Mouse (Mus musculus) forebrain, embryonic 12.5 days (tissue): ENCODE results near the gene Tmem184b. TPM values are rescaled to one million over a fixed set of nuclear protein-coding genes. Genes with fewer than 3 reads are reported as not detected.
A peak's percentile ranks its signal among the peaks of the same experiment; 100 is the strongest.

Experiments used
- ATAC-seq: fragments of 200-750 bp; cut with Nextera tagmentation; 2 replicates; pipeline ENCODE4 v1.8.0; 2017; ENCODE audit warnings: moderate TSS enrichment; ENCODE audit not compliant: low FRiP score
- H3K27ac ChIP-seq: fragments of 300-500 bp; sonication (generic); 2 replicates; pipeline ENCODE4 v1.5.1; 2016; ENCODE audit warnings: mild to moderate bottlenecking
- H3K27me3 ChIP-seq: fragments of 300-500 bp; sonication (generic); 2 replicates; pipeline ENCODE4 v1.6.1; 2016; ENCODE audit warnings: mild to moderate bottlenecking
- H3K36me3 ChIP-seq: fragments of 300-500 bp; sonication (generic); replicated peaks from 2 replicates; pipeline ENCODE4 v1.6.1; 2016; ENCODE audit warnings: mild to moderate bottlenecking
- H3K4me1 ChIP-seq: fragments of 300-500 bp; sonication (generic); 2 replicates; pipeline ENCODE4 v1.6.1; 2016
- H3K4me2 ChIP-seq: fragments of 300-500 bp; sonication (generic); 2 replicates; pipeline ENCODE4 v1.6.1; 2016; ENCODE audit warnings: mild to moderate bottlenecking, moderate library complexity
- H3K4me3 ChIP-seq: fragments of 300-500 bp; sonication (generic); replicated peaks from 2 replicates; pipeline ENCODE4 v1.5.1; 2016; ENCODE audit warnings: mild to moderate bottlenecking
- H3K9ac ChIP-seq: fragments of 300-500 bp; sonication (generic); 2 replicates; pipeline ENCODE4 v1.6.1; 2016; ENCODE audit warnings: mild to moderate bottlenecking
- H3K9me3 ChIP-seq: fragments of 300-500 bp; sonication (generic); 2 replicates; pipeline ENCODE4 v1.6.1; 2016
- WGBS: fragments of 180-500 bp; shearing (Covaris S2); methylation state at CpG from one replicate; pipeline ENCODE4 v1.1.7; 2016; 5-methylcytosine and 5-hydroxymethylcytosine counted together
- microRNA counts: library from miRNA; unstranded; fragments of <30 nt; microRNA quantifications from one replicate; lab custom pipeline; 2017
- microRNA-seq: library from miRNA; unstranded; fragments of <30 nt; microRNA quantifications from one replicate; pipeline ENCODE4, GENCODE M21; 2017
- polyA plus RNA-seq: library from polyadenylated mRNA; unstranded; fragments of >200 nt; fragmentation: Nextera tagmentation; extraction: Ambion mirVana; gene quantifications from 2 replicates; pipeline ENCODE4 v1.2.1, GENCODE M21; 2016

The Tmem184b gene
- polyA plus RNA-seq, 1 experiment from 2014 or later, result 43.6 TPM

GRCm38 (mm10) chr15:79326264-79326663 is 77.1 kb downstream of the Tmem184b start:
- WGBS, result 84% methylated on average over 4 of the region's 4 CpGs
- Histone ChIP-seq H3K4me2 (no peak overlapping the region), H3K9me3 (no peaks in the 10 kb centered on the region), H3K9ac (no peak overlapping the region), H3K4me1 (peaks cover 28% of the 10 kb centered on the region), H3K27ac (no peak overlapping the region), H3K27me3 (no peaks in the 10 kb centered on the region), H3K4me3 (no peak overlapping the region), H3K36me3 (no peaks in the 10 kb centered on the region)
- no peak for ATAC-seq

GRCm38 (mm10) chr15:79325742-79326141 is 77.6 kb downstream of the Tmem184b start:
- no peak for ATAC-seq
- Histone ChIP-seq H3K27me3 (no peaks in the 10 kb centered on the region), H3K36me3 (no peaks in the 10 kb centered on the region), H3K27ac (0 out of 2 replicates have a peak overlapping the region, but pooled peaks have one; percentile 13), H3K4me3 (no peak overlapping the region), H3K4me2 (no peak overlapping the region), H3K9me3 (no peaks in the 10 kb centered on the region), H3K4me1 (peaks cover 28% of the 10 kb centered on the region), H3K9ac (no peak overlapping the region)
- 89% methylated on average over 3 of the region's 3 CpGs for WGBS

- no peak for ATAC-seq
- no peaks in the 10 kb centered on the region for H3K9me3 ChIP-seq
- H3K27ac ChIP-seq, result no peak overlapping the region
- no peaks in the 10 kb centered on the region for H3K27me3 ChIP-seq
- no peak overlapping the region for H3K9ac ChIP-seq
- H3K36me3 ChIP-seq, result no peaks in the 10 kb centered on the region
- WGBS, result 93% methylated on average over 3 of the region's 3 CpGs
- no peak overlapping the region for H3K4me3 ChIP-seq
- H3K4me1 ChIP-seq, result peaks cover 28% of the 10 kb centered on the region
- no peak overlapping the region for H3K4me2 ChIP-seq
Measured at GRCm38 (mm10) chr15:79324373-79324772, 79.0 kb downstream of the Tmem184b start.

- WGBS, result 85% methylated on average over 4 of the region's 4 CpGs
- no peak for ATAC-seq
- Histone ChIP-seq H3K27ac (0 out of 2 replicates have a peak overlapping the region, but pooled peaks have one; percentile 26), H3K4me3 (no peak overlapping the region), H3K36me3 (no peaks in the 10 kb centered on the region), H3K9me3 (no peaks in the 10 kb centered on the region), H3K9ac (no peak overlapping the region), H3K4me1 (peaks cover 28% of the 10 kb centered on the region), H3K27me3 (no peaks in the 10 kb centered on the region), H3K4me2 (no peak overlapping the region)
Measured at GRCm38 (mm10) chr15:79323791-79324155, 79.6 kb downstream of the Tmem184b start.

- H3K9ac ChIP-seq, result no peak overlapping the region
- 0 out of 2 replicates have a peak overlapping the region, but pooled peaks have one; percentile 26 for H3K27ac ChIP-seq
- ATAC-seq, result no peak
- no peak overlapping the region for H3K4me2 ChIP-seq
- 78% methylated on average over 6 of the region's 6 CpGs for WGBS
- no peak overlapping the region for H3K4me3 ChIP-seq
- H3K9me3 ChIP-seq, result no peaks in the 10 kb centered on the region
- no peaks in the 10 kb centered on the region for H3K36me3 ChIP-seq
- no peaks in the 10 kb centered on the region for H3K27me3 ChIP-seq
- peaks cover 28% of the 10 kb centered on the region for H3K4me1 ChIP-seq
Measured at GRCm38 (mm10) chr15:79322991-79323790, 80.2 kb downstream of the Tmem184b start.

GRCm38 (mm10) chr15:79322281-79322990 is 80.9 kb downstream of the Tmem184b start:
- no peak for ATAC-seq
- no peaks in the 10 kb centered on the region; the same call in 1 of the 2 replicates for H3K36me3 ChIP-seq
- WGBS, result 86% methylated on average over 11 of the region's 11 CpGs
- H3K4me2 ChIP-seq, result no peak overlapping the region
- no peak overlapping the region for H3K27ac ChIP-seq
- H3K27me3 ChIP-seq, result no peaks in the 10 kb centered on the region
- peaks cover 25% of the 10 kb centered on the region for H3K4me1 ChIP-seq
- no peak overlapping the region for H3K4me3 ChIP-seq
- no peaks in the 10 kb centered on the region for H3K9me3 ChIP-seq
- no peak overlapping the region for H3K9ac ChIP-seq

GRCm38 (mm10) chr15:79321733-79322190 is 81.6 kb downstream of the Tmem184b start:
- Histone ChIP-seq H3K9ac (no peak overlapping the region), H3K4me1 (peaks cover 19% of the 10 kb centered on the region), H3K27me3 (no peaks in the 10 kb centered on the region), H3K36me3 (no peaks in the 10 kb centered on the region; the same call in 1 of the 2 replicates), H3K4me2 (no peak overlapping the region), H3K27ac (no peak overlapping the region), H3K9me3 (no peaks in the 10 kb centered on the region), H3K4me3 (no peak overlapping the region)
- 93% methylated on average over 5 of the region's 5 CpGs for WGBS
- no peak for ATAC-seq

- Histone ChIP-seq H3K4me3 (no peak overlapping the region), H3K4me2 (no peak overlapping the region), H3K36me3 (peaks cover 8% of the 10 kb centered on the region), H3K27me3 (no peaks in the 10 kb centered on the region), H3K4me1 (no peaks in the 10 kb centered on the region), H3K9me3 (no peaks in the 10 kb centered on the region), H3K27ac (no peak overlapping the region), H3K9ac (no peak overlapping the region)
- 83% methylated on average over 8 of the region's 8 CpGs for WGBS
- no peak for ATAC-seq
Measured at GRCm38 (mm10) chr15:79313848-79314369, 89.5 kb downstream of the Tmem184b start.

MicroRNA genes within 50 kb of the gene (microRNA counts, 519-probe panel; counts per million panel counts)
- microRNA mmu-miR-1943 (lab: Ali Mortazavi, UCI), result not detected

Small RNA genes within 50 kb of the gene (microRNA-seq; reads per million reads assigned to microRNA genes)
- gene Mir1943, result 2.9 reads per million, percentile 6 among the genes with 10 or more reads in this experiment

Other genes starting within 250 kb of the Tmem184b start
- 1.5 and 2.4 TPM in 2 replicates for gene Sox10, start 238.3 kb downstream of the Tmem184b start, polyA plus RNA-seq
- gene Pick1, start 174.4 kb downstream of the Tmem184b start, polyA plus RNA-seq, result 64.5 and 67.5 TPM in 2 replicates
- 0.49 and 0.72 TPM in 2 replicates for gene Gm49486, start 174.2 kb downstream of the Tmem184b start, polyA plus RNA-seq
- gene Slc16a8, start 148.8 kb downstream of the Tmem184b start, polyA plus RNA-seq, result 0.32 and 0.33 TPM in 2 replicates
- 0.96 and 1.4 TPM in 2 replicates for gene Baiap2l2, start 118.0 kb downstream of the Tmem184b start, polyA plus RNA-seq
- 30.1 and 30.8 TPM in 2 replicates for gene Pla2g6, start 75.2 kb downstream of the Tmem184b start, polyA plus RNA-seq
- gene Maff, start 56.9 kb downstream of the Tmem184b start, polyA plus RNA-seq, result 1.2 and 2.0 TPM in 2 replicates
- 245 and 267 TPM in 2 replicates for gene Csnk1e, start 52.0 kb upstream of the Tmem184b start, polyA plus RNA-seq
- not detected in 2 replicates for gene Kcnj4, start 101.7 kb upstream of the Tmem184b start, polyA plus RNA-seq
- 12.8 and 15.3 TPM in 2 replicates for gene Kdelr3, start 112.8 kb upstream of the Tmem184b start, polyA plus RNA-seq
- gene Ddx17, start 143.2 kb upstream of the Tmem184b start, polyA plus RNA-seq, result 76.2 and 77.5 TPM in 2 replicates
- gene Dmc1, start 201.5 kb upstream of the Tmem184b start, polyA plus RNA-seq, result 1.4 and 1.8 TPM in 2 replicates